In the genomic region with DNA sequence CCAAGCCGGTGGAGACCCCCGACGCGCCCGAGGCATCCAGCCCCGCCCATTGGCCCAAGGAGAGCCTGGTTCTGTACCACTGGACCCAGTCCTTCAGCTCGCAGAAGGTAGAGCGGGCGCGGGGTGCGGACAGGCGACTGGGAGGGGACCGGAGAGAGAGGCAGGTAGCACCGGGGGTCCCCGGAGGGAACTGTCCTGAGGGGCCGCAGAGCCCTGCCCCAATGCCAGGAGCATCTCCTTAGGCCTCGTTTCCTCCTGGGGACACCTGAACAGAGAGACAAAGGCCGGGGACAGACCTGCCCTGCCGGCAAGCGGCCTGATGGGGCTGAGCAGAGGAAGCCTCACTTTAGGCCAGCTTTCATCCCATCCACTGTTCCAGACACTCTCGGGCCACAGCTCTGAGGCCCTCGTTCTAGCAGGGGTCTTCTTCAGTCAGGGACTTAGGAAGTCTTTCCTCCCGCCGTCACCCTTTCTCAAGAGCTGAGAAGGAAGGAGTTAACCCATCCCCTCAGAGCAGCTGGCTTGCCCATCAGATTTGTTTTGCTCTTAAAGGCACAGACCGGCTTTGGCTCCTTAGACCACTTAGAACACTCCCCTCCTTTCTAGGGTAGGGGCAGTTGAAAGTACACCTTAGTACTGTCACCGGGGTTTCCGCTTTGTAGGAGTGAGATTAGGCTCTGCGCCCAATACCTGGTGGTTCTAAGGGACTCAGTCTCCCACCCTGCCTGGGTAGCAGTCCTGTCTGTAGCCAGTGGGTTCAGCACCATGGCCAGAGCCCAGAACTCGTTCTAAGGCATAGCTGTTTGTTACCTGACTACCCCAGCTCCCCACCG, we compare ENCODE assay signal across 8 mouse cellular contexts. TPM values are rescaled to one million over a fixed set of nuclear protein-coding genes. Genes with fewer than 3 reads are reported as not detected.
A peak's percentile ranks its signal among the peaks of the same experiment; 100 is the strongest.
DNase-seq lines count a peak whose midpoint lies in the region; ATAC-seq and TF ChIP-seq lines count a peak whose summit lies in the region.

No protein-coding gene starts in this region.

- H3K4me3 ChIP-seq in layer of hippocampus, adult 2 months, result peak overlapping the region; percentile 85
- peak overlapping the region; percentile 4; the same call in 1 of the 2 replicates for H3K4me3 ChIP-seq in embryonic fibroblast, embryonic 13.5 days (ENCODE audit: insufficient read depth, low read length)
- peak overlapping the region; percentile 38 for H3K4me3 ChIP-seq in stomach, embryonic 15.5 days (replicated peaks)

- TF ChIP-seq POLR2A in embryonic fibroblast, embryonic 13.5 days (IDR thresholded peaks at IDR 0.05; ENCODE audit: low read depth, low read length), result no peak

- no peaks in the 10 kb centered on the region for H3K36me3 ChIP-seq in stomach, embryonic 15.5 days

- no peaks in the 10 kb centered on the region for H3K4me1 ChIP-seq in embryonic fibroblast, embryonic 13.5 days (ENCODE audit: control insufficient read depth, insufficient read depth, low read length)
- H3K4me1 ChIP-seq in stomach, embryonic 15.5 days, result 0 out of 2 replicates have a peak, but pooled peaks cover 6% of the 10 kb centered on the region

- H3K9ac ChIP-seq in stomach, embryonic 15.5 days, result no peak overlapping the region

- H3K9me3 ChIP-seq in stomach, embryonic 15.5 days, result no peaks in the 10 kb centered on the region

- no peak; the same call in 1 of the 2 replicates for ATAC-seq in stomach, embryonic 15.5 days (ENCODE audit: insufficient read depth, low FRiP score, low read depth)

- 1% methylated on average over 30 of the region's 30 CpGs for WGBS in stomach, embryonic 15.5 days

- no peak for DNase-seq in layer of hippocampus, adult 2 months (ENCODE audit: low spot score in 2 of 2)
- DNase-seq in layer of hippocampus, adult 8-10 months (ENCODE audit: low spot score in 2 of 2), result no peak
- DNase-seq in adipocyte (ENCODE audit: low spot score), result peak; percentile 51
- peak; percentile 35 for DNase-seq in hindlimb bud, embryonic 11.5 days (ENCODE audit: extremely low spot score, low read depth, low spot score)
- peak; percentile 45 for DNase-seq in lung, postnatal 14 days
- DNase-seq in c-Kit-positive CD71-positive TER-119-positive erythroid progenitor cells, embryonic 14.5 days (ENCODE audit: low spot score), result no peak

- peaks cover 9% of the 10 kb centered on the region for H3K27me3 ChIP-seq in stomach, embryonic 15.5 days (replicated peaks)

- H3K4me2 ChIP-seq in stomach, embryonic 15.5 days, result peak overlapping the region; percentile 60

- TF ChIP-seq CTCF in layer of hippocampus, adult 2 months (conservative IDR thresholded peaks at IDR 0.05), result no peak
- TF ChIP-seq CTCF in embryonic fibroblast, embryonic 13.5 days (IDR thresholded peaks at IDR 0.05; ENCODE audit: borderline replicate concordance, insufficient read depth, low read length), result no peak

- H3K27ac ChIP-seq in layer of hippocampus, adult 2 months, result peak overlapping the region; percentile 93
- no peak overlapping the region for H3K27ac ChIP-seq in embryonic fibroblast, embryonic 13.5 days (ENCODE audit: insufficient read depth, low read length)
- no peak overlapping the region for H3K27ac ChIP-seq in stomach, embryonic 15.5 days

RNA-seq across cellular contexts. Expression of gene Gdap1l1, which starts 0.6 kb away (rescaled TPM):
- 10 to 100 TPM; 61.5 to 70.7 TPM for total RNA-seq in layer of hippocampus, adult 2 months (2021)
- 10 to 100 TPM; 65.7 to 69.2 (median 68.0) TPM for total RNA-seq in layer of hippocampus, adult 8-10 months (2022)
- 0.86 TPM in 1 of 2 replicates, not detected in the other for polyA plus RNA-seq in embryonic fibroblast, embryonic 13.5 days (2011; ENCODE audit: insufficient read length, low read depth, missing spikeins)
- 5.8 and 6.3 TPM in 2 replicates for polyA plus RNA-seq in stomach, embryonic 15.5 days (2015; fragmentation: Nextera tagmentation; extraction: Ambion mirVana)

RNA-seq across cellular contexts. Expression of gene Oser1, which starts 14.3 kb away (rescaled TPM):
- 10 to 100 TPM; 17.1 to 17.2 TPM for total RNA-seq in layer of hippocampus, adult 2 months (2021)
- 10 to 100 TPM; 20.1 to 22.9 (median 22.6) TPM for total RNA-seq in layer of hippocampus, adult 8-10 months (2022)
- 35.5 and 39.8 TPM in 2 replicates for polyA plus RNA-seq in embryonic fibroblast, embryonic 13.5 days (2011; ENCODE audit: insufficient read length, low read depth, missing spikeins)
- 79.1 and 84.6 TPM in 2 replicates for polyA plus RNA-seq in stomach, embryonic 15.5 days (2015; fragmentation: Nextera tagmentation; extraction: Ambion mirVana)

RNA-seq across cellular contexts. Expression of gene Fitm2, which starts 33.6 kb away (rescaled TPM):
- 10 to 100 TPM; 19.0 to 20.0 TPM for total RNA-seq in layer of hippocampus, adult 2 months (2021)
- 10 to 100 TPM; 17.0 to 23.5 (median 20.7) TPM for total RNA-seq in layer of hippocampus, adult 8-10 months (2022)
- polyA plus RNA-seq in embryonic fibroblast, embryonic 13.5 days (2011; ENCODE audit: insufficient read length, low read depth, missing spikeins), result 10.5 and 11.1 TPM in 2 replicates
- polyA plus RNA-seq in stomach, embryonic 15.5 days (2015; fragmentation: Nextera tagmentation; extraction: Ambion mirVana), result 10.8 TPM in 2 replicates

RNA-seq across cellular contexts. Expression of gene Jph2, which starts 41.0 kb away (rescaled TPM):
- under 1 TPM; 0.41 to 0.54 TPM for total RNA-seq in layer of hippocampus, adult 2 months (2021)
- under 1 TPM; 0.27 to 0.48 (median 0.42) TPM for total RNA-seq in layer of hippocampus, adult 8-10 months (2022)
- polyA plus RNA-seq in embryonic fibroblast, embryonic 13.5 days (2011; ENCODE audit: insufficient read length, low read depth, missing spikeins), result 33.0 and 50.9 TPM in 2 replicates
- 12.7 and 13.1 TPM in 2 replicates for polyA plus RNA-seq in stomach, embryonic 15.5 days (2015; fragmentation: Nextera tagmentation; extraction: Ambion mirVana)

RNA-seq across cellular contexts. Expression of gene R3hdml, which starts 53.3 kb away (rescaled TPM):
- total RNA-seq in layer of hippocampus, adult 2 months (2021), result not detected
- not detected for total RNA-seq in layer of hippocampus, adult 8-10 months (2022)
- not detected in 2 replicates for polyA plus RNA-seq in embryonic fibroblast, embryonic 13.5 days (2011; ENCODE audit: insufficient read length, low read depth, missing spikeins)
- polyA plus RNA-seq in stomach, embryonic 15.5 days (2015; fragmentation: Nextera tagmentation; extraction: Ambion mirVana), result 0.19 TPM in 1 of 2 replicates, not detected in the other

Comparison
In these comparisons a context has a peak if more than half of its experiments do, and no peak if none do; other contexts are left out.
1. DNase-seq: peak in adipocyte (single experiment), hindlimb bud, embryonic 11.5 days (single experiment) and lung, postnatal 14 days (single experiment); none in layer of hippocampus, adult 2 months (0 of 2), layer of hippocampus, adult 8-10 months (0 of 2) and c-Kit-positive CD71-positive TER-119-positive erythroid progenitor cells, embryonic 14.5 days (single experiment).
2. H3K4me3 ChIP-seq: peak in every context shown above with its lines; median percentile 85 in layer of hippocampus, adult 2 months; 38 in stomach, embryonic 15.5 days; 4 in embryonic fibroblast, embryonic 13.5 days.